Mouse (Mus musculus) erythroblast, embryonic 14.5 days (primary cell): ENCODE data around the gene Mlxipl.

ENCODE experiments used
- GATA1 ChIP-seq: IDR thresholded peaks from 2 replicates; pipeline ENCODE4 v1.6.1; 2012; ENCODE audit warnings: low read length, inconsistent platforms, mixed read lengths
- TAL1 ChIP-seq: IDR thresholded peaks from 3 replicates; pipeline ENCODE4 v1.6.1; 2012; ENCODE audit warnings: low read length, inconsistent platforms, mixed read lengths

DNA sequence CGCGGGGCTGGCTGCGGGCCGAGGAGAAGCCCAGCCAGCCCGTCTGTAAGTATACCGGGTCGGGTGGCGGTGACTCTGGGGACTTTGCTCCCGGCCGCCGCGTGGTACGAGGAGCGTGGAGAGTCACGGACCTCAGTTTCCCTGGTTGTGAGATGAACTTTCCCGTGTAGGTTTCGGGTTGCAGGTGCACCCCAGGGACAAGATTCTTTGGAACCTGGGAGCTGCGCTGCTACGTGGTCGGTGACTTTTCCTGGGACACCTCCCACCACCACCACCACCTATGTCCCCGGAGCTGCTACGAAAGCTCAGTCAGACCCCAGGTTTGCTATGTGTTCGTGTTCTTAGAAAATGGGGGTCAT lies 60.1 kb downstream of the Mlxipl start:
- TF ChIP-seq TAL1 (no peak), GATA1 (no peak)
